Mouse (Mus musculus) G1E (cell line): ENCODE measurements around the gene Taf8. TPM values are rescaled to one million over a fixed set of nuclear protein-coding genes. Genes with fewer than 3 reads are reported as not detected.

Experiments used
- ATAC-seq: 2 replicates; pipeline ENCODE4 v1.8.0; 2016; ENCODE audit warnings: mild to moderate bottlenecking; ENCODE audit not compliant: insufficient number of reproducible peaks, poor library complexity, low FRiP score, severe bottlenecking; ENCODE audit errors: extremely low read depth
- DNase-seq: peaks from one replicate; pipeline ENCODE4 v3.0.0; 2012; ENCODE audit warnings: low spot score
- H3K27me3 ChIP-seq: 2 replicates; pipeline ENCODE4 v1.6.1; 2012; ENCODE audit warnings: mild to moderate bottlenecking, low read length, inconsistent platforms; ENCODE audit not compliant: insufficient read depth
- H3K36me3 ChIP-seq: replicated peaks from 2 replicates; pipeline ENCODE3; 2012; ENCODE audit warnings: mild to moderate bottlenecking, inconsistent platforms
- H3K4me1 ChIP-seq: 2 replicates; pipeline ENCODE4 v1.6.1; 2012; ENCODE audit warnings: low read depth, low read length, inconsistent platforms, mixed read lengths; ENCODE audit not compliant: insufficient read depth
- H3K4me3 ChIP-seq: 2 replicates; pipeline ENCODE4 v1.5.1; 2012; ENCODE audit warnings: low read depth, mild to moderate bottlenecking, inconsistent platforms, low read length, moderate library complexity, mixed read lengths
- H3K9me3 ChIP-seq: replicated peaks from 2 replicates; pipeline ENCODE4 v1.6.1; 2012; ENCODE audit warnings: inconsistent platforms
- CTCF ChIP-seq: IDR thresholded peaks from 2 replicates; pipeline ENCODE4 v1.5.1; 2012; ENCODE audit warnings: low read depth, low read length, inconsistent platforms, mixed read lengths
- GATA1 ChIP-seq: IDR thresholded peaks from 2 replicates; pipeline ENCODE4 v1.6.1; 2012; ENCODE audit warnings: borderline replicate concordance, low read length, inconsistent platforms, mixed read lengths
- GATA2 ChIP-seq: IDR thresholded peaks from 2 replicates; pipeline ENCODE4 v1.6.1; 2012; ENCODE audit warnings: low read depth, low read length, inconsistent platforms, borderline replicate concordance
- POLR2AphosphoS5 ChIP-seq: IDR thresholded peaks from 2 replicates; pipeline ENCODE4 v1.6.1; 2012; ENCODE audit warnings: low read depth, low read length, inconsistent platforms; ENCODE audit not compliant: insufficient replicate concordance
- TAL1 ChIP-seq: conservative IDR thresholded peaks from 2 replicates; pipeline ENCODE4 v1.6.1; 2012; ENCODE audit warnings: low read depth, low read length, inconsistent platforms, mixed read lengths
- polyA plus RNA-seq: library from polyadenylated mRNA; stranded (reverse); fragments of >175 nt; gene quantifications from 2 replicates; pipeline ENCODE4 v1.2.3, GENCODE M21; 2012
- total RNA-seq, 2 experiments: library from RNA; stranded (forward) in 1 of 2; stranded (reverse) in 1 of 2; fragments of 200-1000 nt in 1 of 2; fragments of >200 nt in 1 of 2; fragmentation: Nextera tagmentation in 1 of 2; gene quantifications; 2 replicates each; pipeline ENCODE4 v1.2.3; 2014 to 2017

Taf8 gene
- total and polyA plus RNA-seq, 3 experiments = 22.4 to 39.8 (median 29.1) TPM

GRCm38 (mm10) chr17:47470686-47471085 is 31.4 kb downstream of the Taf8 start:
- TF ChIP-seq GATA1 (no peak), TAL1 (no peak), GATA2 (no peak), POLR2AphosphoS5 (no peak), CTCF (no peak)
- H3K36me3 ChIP-seq = no peaks in the 10 kb centered on the region
- no peak overlapping the region for H3K4me3 ChIP-seq
- no peaks in the 10 kb centered on the region for H3K9me3 ChIP-seq
- peaks cover 4% of the 10 kb centered on the region; the same call in 1 of the 2 replicates for H3K4me1 ChIP-seq
- DNase-seq (no peak), ATAC-seq (no peak)
- H3K27me3 ChIP-seq = peaks cover 44% of the 10 kb centered on the region

DNA sequence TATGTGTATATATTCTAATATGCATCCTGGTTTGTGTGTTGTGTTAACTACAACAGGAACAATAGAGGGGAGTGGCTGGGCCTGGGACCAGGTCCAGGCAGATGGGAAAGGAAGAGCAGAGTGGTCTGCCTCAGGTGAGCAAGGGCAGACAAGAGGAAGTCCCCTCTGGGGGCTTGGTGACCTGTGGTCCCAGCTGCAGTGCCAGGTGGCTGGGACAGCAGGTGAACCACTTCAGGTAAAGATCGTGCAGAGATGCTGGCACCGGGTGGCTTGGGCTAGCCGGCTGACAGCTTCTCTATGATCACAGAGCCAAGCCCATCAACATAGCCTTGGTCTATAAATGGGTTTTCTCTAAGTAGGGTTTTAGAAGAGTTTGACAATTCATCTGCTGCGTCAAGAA is 32.0 kb downstream of the Taf8 start:
- H3K36me3 ChIP-seq = no peaks in the 10 kb centered on the region
- DNase-seq (no peak), ATAC-seq (no peak)
- H3K4me3 ChIP-seq = no peak overlapping the region
- no peaks in the 10 kb centered on the region for H3K9me3 ChIP-seq
- peaks cover 49% of the 10 kb centered on the region for H3K27me3 ChIP-seq
- H3K4me1 ChIP-seq = peaks cover 4% of the 10 kb centered on the region; the same call in 1 of the 2 replicates
- TF ChIP-seq GATA2 = no peak
- no peak for TF ChIP-seq CTCF
- TF ChIP-seq GATA1 = no peak
- no peak for TF ChIP-seq POLR2AphosphoS5
- no peak for TF ChIP-seq TAL1

DNA sequence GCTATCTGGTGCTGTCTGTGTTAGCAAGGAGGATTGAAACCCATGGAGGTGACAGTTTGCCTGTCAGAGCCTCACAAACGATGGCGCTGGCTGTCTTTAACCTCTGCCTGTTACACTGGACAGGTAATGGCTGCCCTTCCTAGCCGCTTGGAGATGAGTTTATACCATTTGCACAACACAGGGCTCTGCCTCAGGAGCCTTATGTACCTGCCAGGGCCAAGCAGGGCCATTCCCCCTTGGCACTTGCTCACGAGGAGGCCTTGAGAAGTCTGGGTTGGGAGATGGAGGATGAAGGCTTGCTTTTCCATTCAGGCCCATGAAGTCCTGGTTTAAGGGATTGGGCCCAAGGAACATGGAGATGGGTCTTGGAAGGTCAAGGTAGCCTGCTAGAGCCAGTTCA is 32.5 kb downstream of the Taf8 start:
- DNase-seq (no peak), ATAC-seq (no peak)
- Histone ChIP-seq H3K4me3 (no peak overlapping the region), H3K27me3 (peaks cover 53% of the 10 kb centered on the region), H3K4me1 (peaks cover 4% of the 10 kb centered on the region; the same call in 1 of the 2 replicates), H3K36me3 (no peaks in the 10 kb centered on the region), H3K9me3 (no peaks in the 10 kb centered on the region)
- TF ChIP-seq CTCF = no peak

GRCm38 (mm10) chr17:47468466-47468865 is 33.6 kb downstream of the Taf8 start:
- peaks cover 64% of the 10 kb centered on the region for H3K27me3 ChIP-seq
- DNase-seq = no peak

GRCm38 (mm10) chr17:47468063-47468462 is 34.0 kb downstream of the Taf8 start:
- 0 out of 2 replicates have a peak, but pooled peaks cover under 1% of the 10 kb centered on the region for H3K4me1 ChIP-seq
- ATAC-seq (no peak), DNase-seq (no peak)
- no peaks in the 10 kb centered on the region for H3K36me3 ChIP-seq
- no peak overlapping the region for H3K4me3 ChIP-seq
- no peak for TF ChIP-seq TAL1
- TF ChIP-seq CTCF = no peak
- TF ChIP-seq GATA1 = no peak
- no peak for TF ChIP-seq POLR2AphosphoS5
- no peak for TF ChIP-seq GATA2
- H3K27me3 ChIP-seq = peaks cover 64% of the 10 kb centered on the region
- no peaks in the 10 kb centered on the region for H3K9me3 ChIP-seq

More at GRCm38 (mm10) chr17:47468466-47468865, 33.6 kb downstream of the Taf8 start:
- no peak for ATAC-seq
- TF ChIP-seq GATA1 = no peak
- TF ChIP-seq POLR2AphosphoS5 = no peak
- TF ChIP-seq TAL1 = no peak
- TF ChIP-seq GATA2 = no peak
- TF ChIP-seq CTCF = no peak
- Histone ChIP-seq H3K4me3 (no peak overlapping the region), H3K4me1 (peaks cover 4% of the 10 kb centered on the region; the same call in 1 of the 2 replicates), H3K9me3 (no peaks in the 10 kb centered on the region), H3K36me3 (no peaks in the 10 kb centered on the region)

DNA sequence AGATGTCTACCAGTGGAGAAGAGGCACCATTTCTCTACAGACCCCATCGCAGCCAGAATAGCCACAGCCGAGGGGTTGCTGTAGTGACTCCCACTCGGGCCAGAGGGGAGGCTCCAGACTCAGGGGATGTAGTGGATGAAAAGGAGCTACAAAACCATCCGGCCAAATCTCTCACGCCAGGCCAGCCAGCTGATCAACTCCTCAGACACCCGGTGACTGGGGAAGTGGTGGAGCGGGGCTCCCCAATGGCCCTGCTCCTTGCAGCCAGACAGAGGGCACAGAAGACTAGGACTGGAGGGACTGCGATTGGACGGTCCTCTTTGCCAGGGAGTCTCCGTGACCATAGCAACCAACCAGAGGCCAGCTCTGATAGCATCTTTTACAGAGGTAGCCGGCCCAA is 34.4 kb downstream of the Taf8 start:
- Histone ChIP-seq H3K27me3 (peaks cover 64% of the 10 kb centered on the region), H3K36me3 (no peaks in the 10 kb centered on the region), H3K4me1 (no peaks in the 10 kb centered on the region), H3K4me3 (no peak overlapping the region), H3K9me3 (no peaks in the 10 kb centered on the region)
- ATAC-seq (no peak), DNase-seq (no peak)
- TF ChIP-seq GATA2 = no peak
- no peak for TF ChIP-seq GATA1
- no peak for TF ChIP-seq CTCF
- no peak for TF ChIP-seq POLR2AphosphoS5
- no peak for TF ChIP-seq TAL1
